Mouse (Mus musculus): ENCODE results near the gene Snx1.

DNA sequence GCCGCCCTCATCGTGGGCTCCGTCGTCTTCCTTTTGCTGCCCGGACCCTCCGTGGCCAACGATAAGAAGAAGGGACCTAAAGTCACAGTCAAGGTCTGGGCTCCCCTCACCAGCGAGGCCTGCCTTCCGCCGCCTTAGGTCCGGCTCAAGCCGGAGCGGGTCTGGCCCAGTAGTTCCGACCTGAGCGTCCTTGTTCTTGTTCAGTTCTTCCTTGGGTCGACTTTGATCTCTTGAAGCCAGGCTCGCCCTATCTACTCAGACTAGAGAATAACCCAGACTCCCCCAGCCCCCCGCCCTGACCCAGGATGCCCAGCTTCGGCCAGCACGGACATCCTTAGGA lies 66.1 kb downstream of the Snx1 start:
- no peak for TF ChIP-seq CTCF (conservative IDR thresholded peaks at IDR 0.05; ENCODE audit: low read length)
- no peak for TF ChIP-seq POU5F1 (IDR thresholded peaks at IDR 0.05; ENCODE audit: borderline replicate concordance, low read length)

All from E14TG2a.4 (cell line).